In genomic region chr5:21980544-21980943, GRCm38 (mm10) we compare ENCODE assay signal across 14 mouse cellular contexts.
"Had no signal": no experiment of that assay in that cellular context is flagged by ENCODE, and none has a peak within 500 bp of the region (broad histone marks: within the 10 kb centered on the region; RNA-seq: fewer than 3 reads in every experiment).

No protein-coding gene starts in this region.

- H3K9me3 ChIP-seq: limb, embryonic 10.5 days; liver, embryonic 15.5 days; midbrain, embryonic 13.5 days had no signal

- H3K4me2 ChIP-seq: liver, embryonic 11.5 days; liver, embryonic 15.5 days; midbrain, embryonic 13.5 days had no signal

- DNase-seq: kidney, postnatal 10 days; kidney, postnatal 4 days; lung, adult 2 months; lung, postnatal 36 days; right cerebral cortex, adult 18-20 months; right cerebral cortex, postnatal 25 days; thymus, postnatal 14 days had no signal

- H3K4me3 ChIP-seq: left cerebral cortex, adult 2 months; limb, embryonic 10.5 days; liver, embryonic 15.5 days; midbrain, embryonic 13.5 days had no signal

- ATAC-seq: lung, postnatal 0 days; midbrain, embryonic 13.5 days had no signal

- H3K27ac ChIP-seq: left cerebral cortex, adult 2 months; limb, embryonic 10.5 days; liver, embryonic 15.5 days; midbrain, embryonic 13.5 days; stomach, postnatal 0 days had no signal

- H3K27me3 ChIP-seq: liver, embryonic 15.5 days; midbrain, embryonic 13.5 days had no signal

- H3K36me3 ChIP-seq: limb, embryonic 10.5 days; midbrain, embryonic 13.5 days had no signal

- H3K9ac ChIP-seq: liver, embryonic 15.5 days; midbrain, embryonic 13.5 days had no signal

- H3K4me1 ChIP-seq: limb, embryonic 10.5 days; liver, embryonic 15.5 days; midbrain, embryonic 13.5 days had no signal
